Mouse (Mus musculus): ENCODE measurements around the gene Zfp599. TPM values are rescaled to one million over a fixed set of nuclear protein-coding genes. Genes with fewer than 3 reads are reported as not detected.
A peak's percentile ranks its signal among the peaks of the same experiment; 100 is the strongest.
"Not testable (repeated sequence)": the region's sequence is repeated elsewhere in the genome, so short reads cannot be mapped to it uniquely, and the experiment has no call there.

Gene Zfp599
- 0.96 and 1.4 TPM in 2 replicates for total RNA-seq (2021)
- long read RNA-seq, experiment 1, partial matches to known transcripts = 0 of 1 reads
- long read RNA-seq, experiment 1, other reads (novel, unspliced or antisense) = 1 of 1 reads
- long read RNA-seq, experiment 2 = 0 reads

DNA sequence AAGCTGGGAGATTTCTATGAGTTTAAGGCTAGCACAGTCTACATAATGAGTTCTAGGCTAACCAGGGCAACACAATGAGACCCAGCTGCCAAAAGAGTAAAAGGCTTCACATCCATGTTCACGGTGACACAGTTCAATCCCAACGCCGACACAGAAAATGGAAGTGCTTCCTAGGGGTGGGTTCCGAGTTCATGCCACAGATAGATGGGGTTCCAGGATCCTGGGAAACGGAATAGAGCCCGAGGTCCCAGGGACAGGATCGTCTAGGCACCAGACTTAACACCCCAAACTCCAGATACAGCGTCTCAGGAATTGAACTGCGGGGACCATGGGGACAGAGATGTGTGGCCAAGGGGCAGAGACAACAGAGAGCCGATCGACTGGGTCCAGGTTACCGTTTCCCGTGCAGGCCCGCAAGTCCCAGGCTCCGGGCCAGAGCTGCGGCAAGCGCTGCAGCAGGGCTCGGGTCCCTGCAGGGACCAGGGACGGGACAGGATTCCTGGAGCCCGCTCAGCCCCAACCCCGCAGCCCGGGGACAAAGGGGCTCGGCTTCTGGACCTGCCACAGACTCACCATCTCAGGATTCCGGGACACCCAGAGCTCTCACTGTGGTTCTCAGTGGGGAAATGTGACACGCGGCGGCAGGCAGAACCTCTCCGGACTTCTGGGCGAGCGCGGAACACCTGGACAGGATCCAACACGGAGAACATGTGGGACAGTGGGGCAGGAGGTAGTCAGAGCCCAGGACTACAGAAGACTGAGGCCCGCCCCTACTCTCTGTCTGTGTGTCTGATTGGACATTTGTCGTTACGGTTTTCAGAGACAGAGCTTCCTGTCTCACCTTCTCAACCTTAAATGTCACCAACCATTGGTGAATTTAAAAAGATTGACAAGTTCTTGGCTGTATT is at the start of gene Zfp599:
Gene Zfp599 (minus strand): TSS at position 712 of the 908 bp plus-strand sequence.
- peak; percentile 86 for DNase-seq

DNA sequence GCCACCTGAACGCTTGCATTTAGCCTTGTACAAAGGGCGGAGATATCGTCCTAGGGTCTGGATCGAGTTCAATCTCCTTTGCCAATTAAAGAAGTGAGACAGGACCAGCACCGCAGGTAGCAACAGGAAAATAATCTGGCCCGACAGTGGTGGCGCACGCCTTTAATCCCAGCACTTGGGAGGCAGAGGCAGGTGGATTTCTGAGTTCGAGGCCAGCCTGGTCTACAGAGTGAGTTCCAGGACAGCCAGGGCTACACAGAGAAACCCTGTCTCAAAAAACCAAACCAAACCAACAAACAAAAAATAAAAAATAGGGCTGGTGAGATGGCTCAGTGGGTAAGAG is 48.2 kb upstream of the Zfp599 start:
- not testable (repeated sequence) for DNase-seq

DNA sequence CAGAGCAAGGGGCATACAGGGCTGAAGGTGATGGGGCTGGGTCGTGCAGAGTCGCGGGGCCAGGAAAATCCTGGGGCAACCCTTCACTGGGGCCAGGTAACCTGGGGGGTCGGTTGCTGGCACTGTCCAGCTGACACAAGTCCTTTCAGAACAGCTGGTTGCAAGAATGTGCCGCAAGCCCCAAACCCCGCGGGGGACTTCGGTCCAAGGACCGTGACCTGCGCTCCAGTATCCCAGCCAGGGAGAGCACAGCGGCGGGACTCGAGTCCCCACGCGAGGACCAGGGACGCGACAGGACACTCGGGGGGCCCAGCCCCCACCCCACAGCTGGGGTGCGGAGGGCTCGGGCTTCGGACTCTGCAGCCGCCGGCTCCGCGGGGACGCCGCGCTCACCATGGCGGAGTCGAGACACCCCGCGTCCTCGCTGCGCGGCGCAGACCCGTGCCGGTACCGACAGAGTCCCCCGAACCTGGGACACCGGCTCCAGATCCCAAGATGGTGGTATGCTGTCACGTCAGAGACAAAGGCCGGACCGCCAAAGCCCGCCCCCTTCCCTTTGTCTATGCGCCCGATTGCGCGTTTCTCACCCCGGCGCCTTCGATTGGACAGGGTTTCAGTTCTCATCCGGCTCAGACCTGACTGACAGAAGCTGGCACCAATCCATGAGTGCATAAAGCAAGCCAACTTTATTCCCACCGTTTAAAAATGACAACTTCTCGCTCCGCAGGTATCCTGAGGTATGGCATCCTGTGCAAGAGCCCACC is 47.6 kb upstream of the Zfp599 start, which contains the start of gene Zfp810:
Gene Zfp810 (minus strand): TSS at position 493 of the 764 bp plus-strand sequence.
- DNase-seq = peak; percentile 97

GRCm38 (mm10) chr9:22306726-22307125 is 47.0 kb upstream of the Zfp599 start:
- DNase-seq = no peak

- no peak for DNase-seq
These were observed 42.5 kb upstream of the Zfp599 start for GRCm38 (mm10) chr9:22302199-22302598.

GRCm38 (mm10) chr9:22278733-22279132 is 19.0 kb upstream of the Zfp599 start:
- DNase-seq = no peak

- DNase-seq = no peak
These were observed 9.2 kb upstream of the Zfp599 start for GRCm38 (mm10) chr9:22268886-22269285.

- no peak for DNase-seq
These were observed 2.9 kb upstream of the Zfp599 start for GRCm38 (mm10) chr9:22262611-22263010.

GRCm38 (mm10) chr9:22261594-22261993 is 1.9 kb upstream of the Zfp599 start:
- no peak for DNase-seq

GRCm38 (mm10) chr9:22260092-22260422 is 362 bp upstream of the Zfp599 start:
- no peak for DNase-seq

DNA sequence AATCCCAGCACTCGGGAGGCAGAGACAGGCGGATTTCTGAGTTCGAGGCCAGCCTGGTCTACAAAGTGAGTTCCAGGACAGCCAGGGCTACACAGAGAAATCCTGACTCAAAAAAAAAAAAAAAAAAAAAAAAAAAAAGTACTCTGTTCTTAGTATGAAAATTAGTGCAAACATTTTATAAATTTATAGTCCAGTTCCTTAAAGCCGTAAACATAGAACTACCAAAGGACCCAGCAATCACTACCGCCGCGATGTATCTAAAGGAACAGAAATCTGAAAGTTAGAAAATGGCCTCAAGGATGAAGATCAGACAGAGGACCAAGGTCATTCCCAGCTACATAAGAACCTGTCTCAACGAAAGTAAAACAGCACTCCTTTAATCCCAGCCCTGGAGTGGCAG is 911 bp downstream of the Zfp599 start:
- no peak for DNase-seq

DNA sequence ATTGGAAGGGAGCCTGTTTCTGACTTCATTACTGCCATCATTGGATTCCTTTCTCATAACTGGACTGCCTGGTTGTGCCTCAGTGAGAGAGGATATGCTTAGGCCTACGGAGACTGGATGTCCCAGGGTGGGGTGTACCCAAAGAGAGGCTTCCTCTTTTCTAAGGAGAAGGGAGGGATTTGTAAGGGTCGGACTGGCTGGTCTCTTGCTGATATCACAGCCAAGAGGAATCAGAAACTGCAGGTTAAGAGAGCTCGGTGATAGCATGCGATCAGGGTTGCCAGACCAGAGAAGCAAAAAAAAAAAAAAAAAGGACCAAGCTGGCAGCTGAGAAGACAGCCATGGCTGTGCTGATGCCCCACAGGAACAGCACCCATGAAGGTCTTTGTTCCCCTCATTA is 3.1 kb downstream of the Zfp599 start:
- no peak for DNase-seq

- DNase-seq = no peak
These were observed 15.5 kb downstream of the Zfp599 start for GRCm38 (mm10) chr9:22244242-22244641.

DNA sequence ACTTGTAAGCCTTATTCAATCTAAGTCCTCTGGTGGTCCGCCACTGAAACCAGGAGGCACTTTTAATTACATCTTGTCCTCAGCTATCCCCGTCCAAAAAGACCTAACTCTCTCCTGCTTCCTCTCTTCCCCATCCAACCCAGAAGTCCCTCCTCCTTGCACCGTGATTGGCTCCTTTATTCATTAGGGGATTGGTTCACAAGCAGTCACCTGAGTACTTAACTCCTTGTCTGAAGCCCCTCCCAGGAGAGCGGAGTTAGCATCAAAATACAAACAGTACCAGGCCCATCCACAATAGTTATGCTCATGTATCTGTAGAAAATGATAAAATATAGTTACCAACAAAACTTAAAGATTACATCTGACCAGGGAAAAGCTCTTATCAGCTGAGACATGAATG is 19.7 kb downstream of the Zfp599 start:
- no peak for DNase-seq

- no peak for DNase-seq
These were observed 29.1 kb downstream of the Zfp599 start for GRCm38 (mm10) chr9:22230556-22230955.

GRCm38 (mm10) chr9:22230061-22230460 is 29.6 kb downstream of the Zfp599 start:
- DNase-seq = no peak

- DNase-seq = no peak
These were observed 30.2 kb downstream of the Zfp599 start for GRCm38 (mm10) chr9:22229386-22230026.

DNA sequence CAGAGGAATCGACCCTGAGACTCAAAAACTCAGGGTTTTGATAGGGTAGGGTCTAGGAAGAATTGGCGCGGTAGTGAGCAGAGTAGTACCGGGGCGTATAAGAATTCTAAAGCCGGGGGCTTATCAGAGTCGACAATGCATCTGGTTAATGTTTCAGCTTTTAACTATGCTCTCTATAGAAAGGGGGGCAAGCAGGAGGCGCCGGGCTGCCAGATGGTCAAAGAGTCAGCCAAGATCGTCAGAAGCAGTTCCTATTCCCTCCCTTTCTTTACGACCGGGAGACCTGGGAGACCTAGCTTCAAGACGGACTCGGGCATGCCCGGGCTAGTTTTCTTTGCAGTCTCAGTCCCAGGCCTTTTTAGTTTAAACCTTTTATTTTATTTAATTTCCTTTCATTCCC is 32.8 kb downstream of the Zfp599 start:
- DNase-seq = peak; percentile 36

GRCm38 (mm10) chr9:22226389-22226673 is 33.4 kb downstream of the Zfp599 start:
- not testable (repeated sequence) for DNase-seq

- peak; percentile 99 for DNase-seq
These were observed 33.9 kb downstream of the Zfp599 start, which contains the start of gene Zfp809 for GRCm38 (mm10) chr9:22225581-22226388. Gene Zfp809, plus strand, starts transcription at chr9:22225714.

- DNase-seq = peak; percentile 55
These were observed 34.9 kb downstream of the Zfp599 start for GRCm38 (mm10) chr9:22224536-22225503.
